Mouse (Mus musculus) frontal cortex, postnatal 25 days (tissue): Measurements from ENCODE around the gene Fig4.

Source experiments
- DNase-seq, 2 experiments: peaks; one replicate each; pipeline ENCODE4 v3.0.0; 2022; ENCODE audit warnings: low spot score in 2 of 2

Fig4 gene

DNA sequence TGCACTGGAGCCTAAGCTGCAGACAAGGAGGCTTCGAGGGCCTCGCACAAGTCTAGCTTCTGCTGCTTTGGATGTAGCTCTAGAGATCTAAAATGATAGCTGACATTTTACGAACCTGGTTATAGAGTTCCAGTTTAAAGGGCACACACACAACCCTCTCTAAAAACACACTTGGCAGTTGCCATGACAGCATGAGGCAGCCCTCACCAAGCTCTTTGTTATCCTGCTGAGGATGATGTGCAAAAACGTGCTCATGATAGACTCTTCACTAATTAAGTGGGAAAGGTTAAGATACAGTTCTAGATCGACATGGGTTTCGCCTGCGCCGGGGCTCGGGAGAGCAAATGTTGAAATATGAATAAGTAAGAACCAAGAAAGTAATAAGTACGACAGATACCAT, 84.2 kb downstream of the Fig4 start:
- no peak for DNase-seq

DNA sequence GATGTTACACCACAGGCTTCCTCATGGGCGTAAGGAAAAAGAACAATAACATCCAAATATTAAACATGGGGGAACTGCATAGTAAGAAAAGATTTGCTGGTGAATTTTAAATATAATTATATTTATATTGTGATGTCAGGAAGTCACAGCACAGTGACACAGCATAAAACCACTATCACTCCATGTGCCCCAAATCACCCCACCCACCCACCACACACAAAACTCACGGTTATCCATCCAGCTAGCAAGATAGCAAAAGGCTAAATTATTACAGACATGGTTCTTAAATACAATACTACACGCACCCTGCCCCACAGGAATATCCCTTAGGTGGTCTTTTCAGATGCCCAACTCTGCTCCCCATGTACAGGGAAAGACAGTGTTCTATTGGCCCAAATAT, 89.0 kb downstream of the Fig4 start:
- DNase-seq = no peak

DNA sequence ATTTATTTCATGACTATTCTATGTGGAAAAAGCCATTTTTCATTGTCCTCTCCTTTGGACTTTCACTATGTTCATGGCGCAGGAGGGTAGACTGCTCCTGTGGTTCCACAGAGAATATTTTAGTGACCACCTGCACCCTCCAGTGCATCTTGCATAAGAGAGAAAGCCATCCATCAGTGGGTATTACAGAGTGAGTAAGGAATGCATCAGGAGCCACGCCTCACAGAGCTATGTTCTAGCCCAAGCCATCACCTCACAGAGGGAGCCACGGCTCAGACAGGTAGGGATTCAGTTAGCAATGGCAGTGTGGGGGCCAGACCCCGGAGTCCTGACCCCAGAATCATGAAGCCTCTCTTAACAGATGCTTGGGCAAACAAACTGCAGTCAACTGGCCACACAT, 93.5 kb downstream of the Fig4 start:
- no peak for DNase-seq

DNA sequence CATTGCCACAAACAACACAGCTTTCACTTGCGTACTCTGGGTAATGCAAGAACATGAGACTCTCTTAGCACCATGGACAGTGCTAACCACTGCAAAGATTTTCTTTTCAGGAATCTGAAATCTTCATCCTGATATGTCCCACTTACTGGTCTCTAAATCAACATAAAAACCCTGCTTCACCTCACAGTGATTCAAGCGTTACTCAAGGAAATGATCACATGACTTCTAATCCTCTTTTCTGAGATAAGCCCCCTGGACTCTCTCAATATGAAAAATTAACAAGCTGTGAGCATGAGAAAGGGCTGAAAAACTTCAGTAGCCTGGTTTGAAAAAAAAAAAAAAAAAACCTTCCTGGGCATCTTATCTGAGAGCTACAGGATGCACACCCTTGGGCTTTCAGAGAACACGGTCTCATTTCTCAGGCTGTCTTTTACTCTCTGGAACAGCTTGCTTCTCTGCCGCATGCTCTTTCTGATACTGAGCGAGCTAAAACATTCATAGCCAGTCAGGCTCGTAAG, 94.1 kb downstream of the Fig4 start:
- no peak for DNase-seq

DNA sequence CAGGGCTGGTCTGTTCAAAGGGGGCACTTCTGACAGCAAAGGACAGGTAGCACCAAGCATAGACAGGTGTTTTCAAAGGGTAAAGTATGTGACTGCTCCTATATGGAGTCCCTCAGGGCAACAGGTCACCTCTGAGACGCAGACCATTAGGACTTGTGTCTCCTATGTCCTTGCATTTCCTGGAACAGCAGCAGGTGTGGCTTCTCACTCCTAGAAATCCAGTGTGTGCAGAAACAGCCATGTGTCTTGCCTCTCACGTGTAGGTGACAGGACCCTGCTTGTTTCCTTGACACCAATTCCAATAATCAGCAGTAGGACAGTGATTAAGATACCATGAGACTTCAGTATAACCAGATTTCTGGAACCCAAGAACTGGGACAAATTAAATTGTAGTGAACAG, 97.4 kb downstream of the Fig4 start:
- no peak for DNase-seq

DNA sequence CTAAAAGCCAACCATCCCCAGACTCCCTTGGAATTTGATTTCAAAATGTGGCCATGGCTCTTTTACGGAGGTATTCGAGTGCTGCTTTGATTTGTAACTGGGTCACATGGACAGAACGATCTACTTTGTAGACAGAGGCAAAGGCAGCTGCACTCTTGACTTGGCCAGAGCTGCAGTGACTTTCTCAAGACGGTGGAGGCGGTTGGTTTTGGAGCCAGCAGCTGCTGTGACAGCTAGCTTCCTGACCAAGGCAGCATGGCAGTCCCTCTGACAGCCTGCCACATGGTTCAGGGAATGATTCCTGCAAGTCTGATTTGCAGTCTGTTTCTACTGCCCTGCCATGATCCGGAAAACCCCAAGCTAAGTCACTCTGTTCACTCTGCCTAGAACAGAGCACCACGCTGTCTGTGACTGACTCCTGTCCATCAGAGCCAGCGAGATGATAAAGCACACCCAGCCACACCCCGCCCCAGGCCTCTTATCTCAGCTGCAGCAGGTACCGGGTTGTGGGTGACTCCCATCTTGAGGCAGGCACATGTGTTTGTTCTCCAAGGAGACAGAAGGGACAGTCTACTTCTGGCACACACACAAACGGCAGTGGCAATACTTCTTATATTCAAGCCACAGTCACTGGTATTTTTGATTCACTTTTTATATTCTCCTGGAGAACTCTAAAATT, 98.3 kb downstream of the Fig4 start:
- no peak for DNase-seq

DNA sequence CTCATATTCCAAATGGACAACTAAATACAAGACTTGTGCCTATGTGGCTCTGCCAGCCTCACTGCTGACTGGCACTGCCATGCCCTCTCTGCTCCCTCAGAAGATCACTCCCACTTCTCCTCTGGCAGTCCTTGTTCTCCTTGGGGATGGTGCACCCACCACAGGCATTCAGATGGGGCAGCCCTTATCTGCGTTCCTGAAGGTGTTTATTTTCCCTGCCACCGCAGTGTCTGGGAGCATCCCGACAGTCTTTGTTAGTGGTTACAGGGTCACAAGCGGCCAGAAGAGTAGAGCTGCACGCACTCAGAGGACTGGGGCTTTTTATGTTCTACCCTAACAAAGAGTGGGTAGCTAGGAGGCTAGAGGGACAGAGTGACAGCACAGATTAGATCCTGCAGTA, 98.9 kb downstream of the Fig4 start:
- no peak for DNase-seq

DNA sequence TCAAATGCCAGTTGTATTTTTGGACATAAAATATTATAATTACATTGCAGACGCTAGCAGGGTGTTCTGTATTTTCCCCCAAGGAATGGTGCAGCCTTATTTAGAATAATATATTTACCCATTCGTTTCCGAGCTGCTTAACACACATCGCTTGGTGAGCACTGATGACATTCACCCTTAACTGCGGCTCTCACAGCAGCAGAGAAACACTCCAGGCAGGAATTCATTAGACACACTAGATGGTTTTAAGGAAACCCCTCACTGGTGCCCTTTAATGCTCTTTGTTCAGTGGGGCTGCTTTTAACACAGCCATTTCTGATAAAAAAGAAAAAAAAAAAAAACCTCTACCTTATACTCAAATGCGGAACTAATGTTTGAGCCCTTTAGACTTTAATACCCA, 104.3 kb downstream of the Fig4 start:
- no peak for DNase-seq

DNA sequence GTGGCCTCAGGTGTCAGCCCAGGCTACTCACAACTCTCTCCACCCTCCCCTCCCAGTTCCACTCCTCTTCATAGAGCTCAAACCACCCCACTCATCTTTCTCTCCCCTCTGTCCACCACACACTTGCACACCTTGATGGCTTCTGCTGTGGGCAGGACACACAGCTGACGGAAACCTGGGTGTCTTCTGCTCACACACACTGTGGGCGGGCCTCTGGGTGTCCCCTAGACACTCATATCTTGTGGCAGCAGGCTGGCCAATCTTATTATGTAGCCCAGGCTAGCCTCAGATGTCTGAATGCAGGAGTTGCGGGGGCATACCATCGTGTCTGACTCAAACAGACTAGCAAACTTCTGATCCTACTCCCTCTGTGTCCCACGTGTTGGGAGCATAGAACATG, 105.3 kb downstream of the Fig4 start:
- no peak for DNase-seq

DNA sequence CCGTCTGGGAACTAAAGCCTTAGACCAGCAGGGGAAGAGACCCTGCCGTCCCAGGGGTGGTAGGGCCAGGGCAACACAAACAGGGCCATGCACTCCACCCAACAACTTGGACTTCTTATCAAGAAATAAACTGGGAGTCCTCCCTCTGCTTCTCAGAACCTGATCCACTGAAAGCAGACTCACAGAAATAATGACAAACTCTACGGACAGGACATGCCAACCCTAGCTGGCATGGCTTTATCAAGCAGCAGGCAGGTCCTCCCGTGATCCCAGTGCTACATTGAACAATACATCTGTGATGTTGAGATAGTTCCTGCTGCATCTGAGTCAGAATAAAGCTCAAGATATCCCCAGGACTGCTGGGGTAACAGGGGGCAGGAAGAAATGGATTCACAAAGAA, 106.8 kb downstream of the Fig4 start:
- no peak for DNase-seq

DNA sequence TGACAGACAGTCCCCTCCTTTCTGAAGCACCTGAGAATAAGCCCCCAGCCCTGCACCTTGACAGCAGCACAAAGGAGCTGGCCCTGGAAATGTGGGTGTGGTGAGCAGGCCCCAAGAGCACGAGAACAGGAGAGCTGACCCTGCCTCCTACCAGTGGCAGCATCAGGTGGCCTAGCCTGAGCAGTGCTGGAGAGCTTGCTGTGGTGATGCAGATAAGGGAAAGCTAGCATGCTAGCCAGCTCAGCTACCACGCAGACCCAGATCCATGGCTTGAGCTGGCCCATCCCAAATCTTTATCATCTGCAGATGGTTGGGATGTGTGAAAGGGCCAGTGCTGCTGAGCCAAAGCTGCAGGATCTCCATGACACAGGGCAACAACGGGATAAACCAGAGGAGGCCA, 113.7 kb downstream of the Fig4 start:
- DNase-seq = no peak

DNA sequence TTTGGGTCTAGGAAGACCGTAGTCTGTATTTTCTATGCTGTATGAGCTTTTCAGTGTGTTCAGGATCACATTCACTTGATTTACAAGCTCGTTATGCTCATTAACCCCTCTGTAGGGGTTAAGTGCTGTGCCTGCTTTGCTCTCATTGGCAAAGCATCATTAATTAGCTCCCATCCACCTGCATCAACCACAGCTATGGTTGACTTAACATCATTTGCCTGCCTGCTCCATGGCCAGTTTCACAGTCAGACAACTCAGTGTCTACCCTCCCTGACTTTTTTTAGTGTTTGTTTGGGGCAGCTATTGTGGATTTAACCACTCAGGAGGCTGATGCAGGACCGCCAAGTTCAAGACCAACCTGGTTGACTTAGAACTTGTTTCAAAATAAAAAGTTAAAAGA, 119.1 kb downstream of the Fig4 start:
- no peak for DNase-seq

DNA sequence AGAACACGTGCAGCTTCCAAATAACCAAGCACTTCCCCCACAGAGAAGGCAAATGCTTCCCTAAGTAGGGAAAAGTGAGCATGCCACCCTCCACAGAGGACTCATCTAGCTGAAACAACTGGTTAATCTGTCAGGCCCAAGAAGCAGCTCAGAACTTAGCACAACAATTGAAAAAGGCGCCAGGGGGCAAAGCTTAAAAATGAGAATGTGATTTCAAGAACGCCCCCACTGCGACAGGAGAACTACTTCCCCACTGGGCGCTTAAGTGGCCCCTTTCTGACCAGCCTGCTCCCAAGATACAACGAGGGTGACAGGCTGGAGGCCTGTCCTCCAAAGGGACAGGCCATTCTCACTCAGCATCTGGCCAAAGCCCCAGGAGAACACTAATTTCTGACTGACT, 120.4 kb downstream of the Fig4 start:
- DNase-seq = no peak

DNA sequence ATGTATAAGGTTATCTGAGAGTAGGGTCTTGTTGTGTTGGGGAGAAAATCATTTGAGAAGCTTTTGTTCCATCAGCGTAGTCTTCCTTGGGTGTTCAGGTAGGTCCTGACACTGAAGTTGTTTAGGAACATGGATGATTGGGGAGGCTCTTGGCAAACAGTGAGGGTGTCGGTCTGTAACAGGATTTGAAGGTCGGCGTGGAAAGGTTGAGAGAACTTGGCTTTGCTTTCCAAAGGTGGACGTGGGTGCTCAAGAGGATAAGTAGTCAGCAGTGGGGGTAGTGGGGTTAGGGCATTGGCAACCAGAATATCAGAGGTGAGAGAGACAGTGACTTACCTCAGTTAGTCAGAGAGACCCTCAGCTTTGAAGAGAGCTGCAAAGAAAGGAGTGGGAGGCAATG, 136.9 kb downstream of the Fig4 start:
- no peak for DNase-seq

DNA sequence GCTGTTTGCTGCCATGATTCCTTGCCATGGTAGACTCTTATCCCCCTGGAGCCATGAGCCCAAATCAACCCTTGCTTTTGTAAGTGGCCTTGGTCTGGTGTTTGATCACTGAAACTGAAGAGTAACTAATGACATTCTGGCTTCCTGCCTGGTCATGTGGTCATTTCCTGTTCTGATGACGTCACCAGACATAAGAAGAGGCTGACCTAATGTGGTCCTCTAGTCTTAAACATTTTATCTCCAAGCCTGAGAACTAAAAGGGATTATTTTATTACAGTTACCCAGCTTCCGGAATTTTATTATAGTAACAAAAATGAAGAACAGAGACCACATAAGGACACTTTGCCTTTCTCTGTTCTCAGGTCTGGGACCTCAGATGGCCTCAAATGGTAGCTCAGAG, 140.0 kb downstream of the Fig4 start:
- DNase-seq = no peak

DNA sequence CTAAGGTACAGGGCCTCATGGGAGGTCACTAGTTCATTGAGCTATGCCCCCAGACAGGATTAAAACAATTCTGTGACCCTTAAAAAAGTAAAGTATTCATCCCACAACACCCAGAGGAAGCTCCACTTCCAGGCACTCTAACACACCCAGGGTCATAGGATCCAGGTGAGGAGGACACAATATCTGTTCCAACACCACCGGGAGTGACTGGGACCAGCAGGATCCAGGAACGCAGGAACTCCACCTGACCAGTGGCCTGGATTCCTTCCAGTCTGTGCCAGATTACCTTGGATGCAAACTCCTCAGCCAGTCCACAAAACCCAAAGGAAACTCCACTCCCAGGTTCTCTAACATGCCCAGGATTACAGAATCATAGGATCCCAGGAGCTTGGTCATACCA, 145.8 kb downstream of the Fig4 start:
- no peak for DNase-seq

DNA sequence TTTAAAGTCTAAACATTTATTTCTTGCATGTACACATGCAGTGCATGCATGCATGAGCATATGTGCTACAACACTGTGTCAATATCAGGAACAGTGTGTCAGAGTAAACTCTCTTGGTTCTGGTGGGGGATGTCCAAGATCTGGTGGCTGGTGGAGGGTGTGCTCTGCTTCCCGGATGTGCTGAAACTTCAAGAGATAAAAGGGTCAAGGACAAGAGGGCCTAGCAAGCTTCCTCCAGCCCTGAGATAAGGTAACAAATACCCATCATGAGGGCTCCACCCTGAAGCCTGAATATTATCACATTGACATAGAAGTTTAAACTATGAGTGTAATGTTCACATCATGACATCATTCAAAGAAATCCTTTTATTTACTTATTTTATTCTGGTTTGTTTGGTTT, 146.4 kb downstream of the Fig4 start:
- no peak for DNase-seq

DNA sequence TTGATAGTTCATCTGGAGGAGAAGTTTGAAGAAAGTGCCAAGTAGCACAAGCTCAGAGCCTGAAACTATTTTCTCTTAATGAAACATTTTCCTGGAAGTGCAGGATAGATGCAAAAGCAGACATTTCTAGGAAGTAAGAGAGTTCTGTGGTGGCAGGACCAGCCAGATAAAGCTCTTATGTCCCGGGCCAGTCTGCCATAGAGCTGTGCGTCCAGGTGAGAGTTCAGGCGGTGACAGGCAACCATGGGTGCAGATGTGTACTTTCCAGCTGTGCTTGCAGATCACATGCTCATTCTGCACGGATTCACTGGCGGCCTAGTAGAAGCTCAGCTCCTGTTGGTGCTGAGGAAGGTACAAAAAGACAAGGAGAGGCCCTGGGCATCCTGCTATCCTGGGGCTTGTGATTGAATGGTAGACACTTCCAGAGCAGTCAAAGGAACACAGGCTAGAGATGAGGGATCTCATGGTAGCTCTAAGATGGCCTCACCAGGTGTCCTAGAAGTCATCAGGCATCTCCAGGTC, 149.8 kb downstream of the Fig4 start:
- DNase-seq = no peak

DNA sequence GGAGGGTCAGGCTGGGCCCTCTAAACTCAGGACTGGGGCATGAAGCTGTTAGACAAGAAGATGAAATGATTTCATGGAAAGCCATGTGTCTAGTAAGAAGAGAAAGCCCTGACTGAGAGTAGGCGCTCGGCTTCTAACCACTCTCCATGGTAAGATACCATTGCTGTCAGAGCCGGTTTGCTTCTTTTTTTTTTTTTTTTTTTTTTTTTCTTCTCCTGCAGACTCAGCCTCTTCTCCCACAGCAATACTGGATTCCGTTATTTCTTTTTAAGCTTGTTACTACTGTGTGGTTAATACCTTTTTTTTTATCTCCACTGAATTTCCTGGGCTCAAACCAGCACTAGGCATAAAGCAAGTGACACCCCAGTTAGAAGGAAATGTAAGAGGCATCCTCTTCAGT, 151.2 kb downstream of the Fig4 start:
- DNase-seq = no peak

DNA sequence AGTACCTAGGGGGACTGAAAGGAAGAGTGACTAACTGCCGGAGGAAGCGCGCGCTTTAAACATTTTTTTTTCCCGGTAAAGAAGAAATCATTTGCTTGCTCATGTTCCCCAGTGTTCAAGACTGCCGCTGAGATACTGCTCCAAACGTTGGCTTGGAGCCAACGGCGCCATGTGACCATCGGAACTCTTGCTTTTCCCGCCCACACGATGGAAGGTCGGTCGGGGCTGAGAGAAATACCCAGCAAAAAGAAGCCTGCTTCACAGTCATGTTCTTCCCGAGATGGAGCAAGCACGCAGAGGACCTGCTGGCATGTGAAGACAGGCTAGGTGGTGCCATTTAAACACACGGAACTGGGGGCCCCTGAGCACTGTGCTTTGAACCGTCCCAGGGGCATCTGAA, 151.6 kb downstream of the Fig4 start:
- DNase-seq = no peak

DNA sequence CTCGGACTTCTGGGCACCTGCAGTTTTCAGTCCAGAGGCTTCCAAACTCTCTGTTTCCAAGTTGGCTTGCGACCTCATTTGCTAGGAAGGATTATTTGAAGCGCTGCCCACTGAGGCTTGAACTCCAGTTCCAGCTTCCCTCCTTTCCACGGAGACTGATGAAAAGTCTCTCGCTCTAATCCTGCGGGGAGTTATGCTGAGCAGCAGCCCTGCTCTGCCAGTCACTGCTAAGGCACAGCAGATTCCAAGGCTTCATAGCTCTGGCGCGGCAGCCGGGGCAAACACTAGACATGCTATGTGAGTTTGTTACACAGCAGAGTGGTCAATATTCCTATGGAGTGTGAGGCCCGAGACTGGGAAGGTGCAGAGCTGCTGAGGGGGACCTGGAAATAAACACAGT, 152.0 kb downstream of the Fig4 start:
- DNase-seq = no peak

DNA sequence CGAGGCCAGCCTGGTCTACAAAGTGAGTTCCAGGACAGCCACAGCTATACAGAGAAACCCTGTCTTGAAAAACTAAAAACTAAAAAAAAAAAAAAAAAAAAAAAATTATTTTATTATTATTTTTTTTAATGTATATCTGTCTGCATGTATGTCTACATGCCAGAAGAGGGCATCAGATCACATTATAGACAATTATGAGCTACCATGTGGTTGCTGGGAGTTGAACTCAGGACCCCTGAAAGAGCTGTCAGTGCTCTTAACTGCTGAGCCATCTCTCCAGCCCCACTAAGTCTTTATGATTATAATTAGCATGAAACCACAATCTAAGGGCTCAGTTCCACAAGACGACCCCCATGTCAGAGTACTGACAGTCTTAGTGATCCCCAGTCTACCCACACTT, 152.6 kb downstream of the Fig4 start:
- no peak for DNase-seq

DNA sequence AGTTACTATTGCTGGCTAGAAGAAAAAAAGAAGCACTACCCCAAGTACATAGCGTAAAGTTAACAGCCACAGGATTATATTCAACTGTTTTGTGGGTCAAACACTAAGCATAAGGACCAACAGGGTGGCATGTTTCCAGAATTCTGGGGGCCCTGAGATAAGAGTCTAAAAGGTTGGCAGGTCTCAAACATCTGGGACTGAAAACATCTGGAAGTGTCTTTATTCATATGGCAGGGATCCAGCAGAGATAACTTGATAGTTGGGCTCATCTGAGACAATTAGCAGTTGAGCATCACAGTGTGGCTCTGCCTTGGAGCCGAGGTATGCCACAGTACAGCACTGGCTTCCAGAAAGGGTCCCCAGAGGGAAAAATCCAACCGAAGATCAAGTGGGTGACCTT, 153.8 kb downstream of the Fig4 start:
- no peak for DNase-seq

DNA sequence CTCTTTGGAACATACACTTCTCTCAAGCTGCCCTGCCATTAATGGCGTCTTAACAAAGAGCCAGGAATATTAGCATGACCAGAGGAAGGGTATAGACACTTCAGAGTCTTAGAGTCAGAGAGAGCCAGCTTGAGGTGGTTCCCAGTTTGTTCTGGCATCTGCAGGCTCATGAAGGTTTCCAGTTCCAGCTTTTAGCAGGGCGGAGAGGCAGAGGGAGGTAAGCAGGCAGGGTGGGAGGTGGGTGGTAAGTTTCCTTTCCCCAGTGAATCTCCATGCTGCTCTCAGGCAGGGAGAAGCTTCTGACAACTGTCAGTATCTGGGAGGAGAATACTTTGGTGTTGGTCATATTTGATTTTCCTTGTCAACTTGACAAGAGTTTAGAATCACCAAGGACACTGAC, 156.9 kb downstream of the Fig4 start:
- no peak for DNase-seq
